Mouse (Mus musculus) bone marrow macrophage, adult 2 months (primary cell): Measurements from ENCODE around the gene Batf2. TPM values are rescaled to one million over a fixed set of nuclear protein-coding genes. Genes with fewer than 3 reads are reported as not detected.
"Not testable (repeated sequence)": the region's sequence is repeated elsewhere in the genome, so short reads cannot be mapped to it uniquely, and the experiment has no call there.

ENCODE experiments used
- H3K27ac ChIP-seq: 2 replicates; pipeline ENCODE4 v1.5.1; 2012; ENCODE audit warnings: low read depth, low read length; ENCODE audit not compliant: insufficient read depth
- H3K4me1 ChIP-seq: 2 replicates; pipeline ENCODE4 v1.6.1; 2012; ENCODE audit warnings: low read length; ENCODE audit not compliant: control insufficient read depth, insufficient read depth
- H3K4me3 ChIP-seq: 2 replicates; pipeline ENCODE4 v1.5.1; 2012; ENCODE audit warnings: mild to moderate bottlenecking, low read length, moderate library complexity; ENCODE audit not compliant: insufficient read depth
- CTCF ChIP-seq: IDR thresholded peaks from 2 replicates; pipeline ENCODE4 v1.5.1; 2012; ENCODE audit warnings: low read depth, mild to moderate bottlenecking, low read length, moderate library complexity
- POLR2A ChIP-seq: IDR thresholded peaks from 2 replicates; pipeline ENCODE4 v1.6.1; 2012; ENCODE audit warnings: mild to moderate bottlenecking, low read depth, low read length, borderline replicate concordance
- polyA plus RNA-seq: library from polyadenylated mRNA; stranded (reverse); fragments of >200 nt; gene quantifications from 2 replicates; pipeline ENCODE4 v1.2.4, GENCODE M21; 2012; ENCODE audit not compliant: missing spikeins, insufficient read depth, insufficient read length

Batf2 gene
- polyA plus RNA-seq, 1 experiment = 7.9 TPM

- Histone ChIP-seq H3K27ac (peak within 1 kb of the TSS; percentile 93), H3K4me3 (peak within 1 kb of the TSS; percentile 97), H3K4me1 (peaks cover 11% of the 10 kb centered on the region)
- TF ChIP-seq POLR2A (0 out of 2 replicates have a peak, but pooled peaks have one; percentile 71), CTCF (no peak)
Observed at GRCm38 (mm10) chr19:6117986-6118676, 22.7 kb upstream of the Batf2 start, which contains the start of gene Sac3d1. TSS of gene Sac3d1 (minus strand) at chr19:6118650.

- Histone ChIP-seq H3K4me3 (peak overlapping the region; percentile 97), H3K4me1 (peaks cover 11% of the 10 kb centered on the region), H3K27ac (peak overlapping the region; percentile 93)
- TF ChIP-seq POLR2A = no peak
- TF ChIP-seq CTCF = no peak
Observed at GRCm38 (mm10) chr19:6118677-6119185, 22.1 kb upstream of the Batf2 start.

GRCm38 (mm10) chr19:6121761-6122160 is 19.0 kb upstream of the Batf2 start:
- H3K4me3 ChIP-seq = no peak overlapping the region
- peaks cover 5% of the 10 kb centered on the region for H3K4me1 ChIP-seq
- no peak overlapping the region for H3K27ac ChIP-seq
- no peak for TF ChIP-seq POLR2A
- no peak for TF ChIP-seq CTCF

DNA sequence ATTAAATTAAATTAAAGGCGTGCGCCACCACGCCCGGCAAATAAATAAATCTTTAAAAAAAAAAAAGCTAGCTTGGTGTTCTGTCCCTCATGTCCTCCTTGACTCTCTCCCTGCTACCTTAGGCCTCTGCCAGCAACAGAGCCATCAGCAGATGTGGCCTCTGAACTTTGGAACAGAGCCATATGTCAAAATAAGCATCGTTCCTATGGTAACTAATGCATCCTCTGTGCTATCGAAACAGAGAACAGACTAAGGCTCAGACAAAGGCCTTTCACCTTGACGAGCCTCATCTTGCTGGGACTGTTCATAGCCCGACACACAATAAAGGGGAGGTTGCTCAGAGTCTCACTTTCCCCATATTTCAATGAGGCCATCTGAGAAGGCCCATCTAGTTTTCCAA is 17.5 kb upstream of the Batf2 start:
- Histone ChIP-seq H3K27ac (no peak overlapping the region), H3K4me3 (no peak overlapping the region), H3K4me1 (peaks cover 2% of the 10 kb centered on the region; the same call in 1 of the 2 replicates)
- TF ChIP-seq POLR2A (no peak), CTCF (no peak)

DNA sequence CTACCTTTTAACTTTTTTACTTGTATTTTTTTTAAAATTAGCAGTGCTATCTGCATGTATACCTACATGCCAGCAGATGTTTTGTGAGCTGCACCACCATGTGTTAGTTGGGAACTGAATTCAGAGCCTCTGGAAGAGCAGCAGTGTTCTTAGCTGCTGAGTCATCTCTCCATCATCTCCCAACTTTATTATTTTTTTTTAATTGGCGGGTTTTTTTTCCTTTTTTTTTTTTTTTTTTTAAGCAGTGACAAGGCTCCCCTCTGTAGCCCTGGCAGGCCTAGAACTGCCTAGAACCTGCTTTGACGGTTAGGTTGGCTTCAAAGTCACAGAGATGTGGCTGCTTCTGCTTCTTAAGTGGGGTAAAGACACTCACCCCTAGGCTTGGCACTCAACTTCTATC is 15.9 kb upstream of the Batf2 start:
- Histone ChIP-seq H3K27ac (no peak overlapping the region), H3K4me3 (no peak overlapping the region), H3K4me1 (peaks cover 5% of the 10 kb centered on the region; the same call in 1 of the 2 replicates)
- no peak for TF ChIP-seq POLR2A
- TF ChIP-seq CTCF = no peak

- no peak overlapping the region for H3K4me3 ChIP-seq
- TF ChIP-seq POLR2A (no peak), CTCF (peak; percentile 26; the same call in 1 of the 2 replicates)
- peak overlapping the region; percentile 76 for H3K27ac ChIP-seq
- peaks cover 5% of the 10 kb centered on the region; the same call in 1 of the 2 replicates for H3K4me1 ChIP-seq
Observed at GRCm38 (mm10) chr19:6126289-6126688, 14.5 kb upstream of the Batf2 start.

DNA sequence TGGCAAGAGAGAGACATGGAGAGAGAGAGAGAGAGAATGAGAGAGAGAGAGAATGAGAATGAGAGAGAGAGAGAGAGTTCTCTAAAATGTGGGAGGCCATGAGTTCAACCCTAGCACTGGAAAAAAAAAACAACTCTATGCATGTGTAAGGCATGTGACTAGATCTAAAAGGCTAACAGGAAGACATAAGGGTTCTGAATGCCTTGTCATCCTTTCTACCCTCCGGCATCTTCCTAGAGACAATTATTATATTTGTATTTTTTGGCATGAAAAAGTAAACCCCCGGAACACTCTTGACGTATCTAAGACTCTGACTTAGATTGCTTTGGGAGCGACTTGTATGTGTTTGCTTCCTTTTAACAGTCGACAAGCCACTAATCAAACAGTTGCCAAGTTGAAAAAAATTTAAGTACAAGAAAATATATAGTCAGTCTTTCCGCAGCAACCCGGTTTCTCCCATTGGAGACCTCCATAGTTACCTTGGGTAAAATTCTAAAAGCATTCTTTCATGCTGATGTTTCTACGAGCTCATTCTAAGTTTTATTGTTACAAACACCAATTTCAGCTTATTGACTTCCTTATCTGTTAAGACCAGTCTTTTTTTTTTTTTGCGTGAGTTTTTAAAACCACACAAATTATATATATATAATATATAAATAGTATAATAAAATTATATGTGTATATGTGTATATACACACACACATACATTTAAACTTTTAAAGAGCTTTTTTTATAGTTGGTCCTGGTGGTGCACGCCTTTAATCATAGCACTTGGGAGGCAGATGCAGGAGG is 13.8 kb upstream of the Batf2 start:
- peak overlapping the region; percentile 90 for H3K4me3 ChIP-seq
- peak overlapping the region; percentile 95 for H3K27ac ChIP-seq
- TF ChIP-seq CTCF = no peak
- TF ChIP-seq POLR2A = no peak
- peaks cover 5% of the 10 kb centered on the region; the same call in 1 of the 2 replicates for H3K4me1 ChIP-seq

DNA sequence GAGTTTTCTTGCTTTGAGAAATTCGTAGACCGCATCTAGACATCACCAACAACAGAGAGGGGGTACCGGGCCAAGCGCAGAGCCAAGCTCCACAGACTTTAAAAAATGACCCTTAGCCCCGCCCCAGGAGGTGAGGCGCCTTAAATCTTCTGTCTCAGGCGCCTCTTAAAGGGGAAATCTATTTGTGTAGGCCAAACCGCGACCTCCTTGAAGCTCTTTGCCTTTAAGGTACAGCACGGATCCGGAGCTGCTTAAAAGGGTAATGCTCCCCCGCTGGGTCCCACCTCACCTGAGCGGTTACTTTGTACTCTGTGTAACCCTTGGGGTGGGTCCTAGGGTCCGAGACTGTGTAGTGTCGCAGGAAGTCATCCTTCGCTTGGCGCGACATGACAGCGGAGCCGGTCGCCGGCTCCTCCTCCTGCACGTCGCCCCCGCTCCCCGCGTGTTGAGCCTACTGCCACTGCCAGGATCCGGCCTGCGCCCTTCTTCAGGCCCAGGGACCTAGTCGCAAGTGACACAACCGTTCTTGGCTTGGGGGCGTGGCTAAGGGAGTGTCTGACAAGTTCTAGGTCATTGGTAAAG is 12.9 kb upstream of the Batf2 start, which contains the start of gene Snx15:
Gene Snx15 (minus strand): TSS at position 545 of the 582 bp plus-strand sequence.
- H3K27ac ChIP-seq = peak within 1 kb of the TSS; percentile 95
- TF ChIP-seq CTCF (no peak), POLR2A (no peak)
- H3K4me1 ChIP-seq = peaks cover 5% of the 10 kb centered on the region; the same call in 1 of the 2 replicates
- H3K4me3 ChIP-seq = peak within 1 kb of the TSS; percentile 90

DNA sequence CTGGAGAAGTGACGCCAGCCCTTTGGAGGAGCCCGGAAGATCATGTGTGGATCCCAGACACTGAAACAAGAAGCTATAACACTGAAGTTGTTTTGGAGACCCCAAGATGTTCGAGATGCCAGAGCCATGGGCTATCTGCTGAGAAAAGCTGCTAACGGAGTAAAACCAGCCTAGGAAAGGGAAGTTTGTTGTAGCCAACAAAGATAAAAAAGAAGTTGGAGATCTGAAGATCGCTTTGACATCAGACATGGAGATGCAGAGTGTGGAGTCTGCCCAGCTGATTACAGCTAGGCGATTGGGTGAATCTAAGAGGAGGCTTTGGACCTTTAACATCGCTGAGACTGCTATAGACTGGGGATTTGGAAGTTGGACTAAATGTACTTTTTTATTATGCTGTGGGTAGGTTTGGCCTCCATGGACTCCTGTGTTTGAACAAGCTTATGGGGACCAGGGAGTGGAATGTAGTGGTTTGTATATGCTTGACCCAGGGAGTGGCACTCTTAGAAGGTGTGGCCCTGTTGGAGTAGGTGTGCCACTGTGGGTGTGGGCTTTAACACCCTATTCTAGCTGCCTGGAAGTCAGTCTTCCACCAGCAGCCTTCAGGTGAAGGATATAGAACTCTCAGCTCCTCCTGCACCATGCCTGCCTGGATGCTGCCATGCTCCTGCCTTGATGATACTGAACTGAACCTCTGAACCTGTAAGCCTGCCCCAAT is 10.2 kb upstream of the Batf2 start:
- H3K4me3 ChIP-seq, H3K4me1 ChIP-seq, H3K27ac ChIP-seq: not testable (repeated sequence)
